8 mouse cellular contexts compared by ENCODE assay signal in the genomic region with DNA sequence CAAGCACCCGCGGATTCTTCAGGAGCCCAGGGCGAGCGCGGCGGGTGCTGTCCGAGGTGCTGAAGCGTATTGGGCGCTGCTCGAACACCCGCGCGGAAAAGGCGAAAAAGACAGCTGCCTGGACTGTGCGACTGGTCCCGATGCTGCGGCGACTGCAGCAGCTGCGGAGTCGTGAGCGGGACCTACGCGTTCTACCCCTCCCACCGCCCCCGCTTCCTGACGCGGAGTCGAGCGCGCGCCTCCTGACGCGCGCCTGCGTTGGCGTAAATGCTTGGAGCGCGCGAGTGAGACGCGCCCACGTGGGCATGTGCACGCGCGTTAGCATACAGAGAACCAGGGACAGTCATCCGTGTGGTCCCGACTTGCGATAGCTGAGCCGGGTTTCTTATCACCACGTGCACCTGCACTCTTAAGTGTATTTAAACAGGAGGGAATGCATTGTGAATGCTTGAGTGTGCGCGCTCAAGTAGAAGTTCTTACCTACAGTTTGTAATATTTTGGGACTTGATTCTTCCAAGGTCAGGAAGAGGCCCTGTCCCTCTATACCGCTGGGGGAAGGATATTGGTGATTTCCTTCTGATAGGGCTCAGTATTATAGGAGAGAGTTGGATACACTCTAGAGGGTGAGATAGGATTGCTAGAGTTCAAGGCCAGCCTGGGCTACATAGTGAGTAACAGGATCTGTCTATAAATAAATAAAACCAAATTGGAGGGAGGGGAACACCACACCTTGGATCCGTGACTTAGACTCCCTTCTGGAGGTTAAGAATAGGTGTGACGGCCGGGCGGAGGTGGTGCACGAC. TPM values are rescaled to one million over a fixed set of nuclear protein-coding genes. Genes with fewer than 3 reads are reported as not detected.
DNase-seq lines count a peak whose midpoint lies in the region; ATAC-seq lines count a peak whose summit lies in the region.

A gene (minus strand): TSS at position 217 of the 803 bp plus-strand sequence.

- ATAC-seq in frontal cortex, adult (ENCODE audit: low TSS enrichment): peak; percentile 66
- peak; percentile 57 for ATAC-seq in megakaryocyte, adult 5-6 weeks (ENCODE audit: poor library complexity, severe bottlenecking)

- peak; percentile 48 for DNase-seq in WW6 (ENCODE audit: low read depth, low spot score)
- peak; percentile 86 to 92 for DNase-seq in cerebellum, adult 18-20 months
- DNase-seq in induced T-regulatory cell, adult 2 months (ENCODE audit: low read depth): peak; percentile 77
- peak; percentile 80 to 92 for DNase-seq in left cerebral cortex, adult 9 months (ENCODE audit: low spot score in 2 of 2)
- DNase-seq in right cerebral cortex, adult 18-20 months: peak; percentile 93
- peak; percentile 55 for DNase-seq in yolk sac, embryonic 10.5 days (ENCODE audit: low spot score)

RNA-seq across cellular contexts. Expression of the gene that starts here (rescaled TPM):
- total RNA-seq in megakaryocyte, adult 5-6 weeks (2015): not detected in 2 replicates
- total RNA-seq in megakaryocyte, adult 5-6 weeks (2017): not detected in 2 replicates

Comparison
In these comparisons a context has a peak if more than half of its experiments do, and no peak if none do; other contexts are left out.
1. Peak in every context shown above with its lines: DNase-seq and ATAC-seq.
2. Peak in ATAC-seq in megakaryocyte, adult 5-6 weeks; RNA of the gene not detected or under 1 TPM.